Mouse (Mus musculus) heart, postnatal 14 days (tissue): ENCODE data around the gene Met. TPM values are rescaled to one million over a fixed set of nuclear protein-coding genes. Genes with fewer than 3 reads are reported as not detected.

Experiments
- DNase-seq, 2 experiments: peaks; one replicate each; pipeline ENCODE4 v3.0.0; 2021 to 2022
- intact Hi-C: fragments of 180-260 bp; cut with DNase I; formaldehyde crosslinking; loops from one replicate; pipeline ENCODE4 v1.15.1; 2025
- total RNA-seq, 2 experiments: library from RNA; stranded (reverse); gene quantifications; 2 replicates each; pipeline ENCODE4 v1.2.3; 2021

Met gene
- total RNA-seq, 2 experiments from 2014 or later = 2.2 to 2.7 TPM

GRCm38 (mm10) chr6:17542383-17542782 is 78.8 kb downstream of the Met start:
- intact Hi-C loops = loop anchor here (10.0 kb wide), 1 partner anchor 78 kb away; the partner anchor contains the start of gene Met
- no peak for DNase-seq

GRCm38 (mm10) chr6:17545480-17545879 is 81.9 kb downstream of the Met start:
- no peak for DNase-seq
- intact Hi-C loops = loop anchor here (10.0 kb wide), 1 partner anchor 81 kb away; the partner anchor contains the start of gene Met

GRCm38 (mm10) chr6:17546341-17546740 is 82.7 kb downstream of the Met start:
- DNase-seq = no peak
- intact Hi-C loops = loop anchor here (10.0 kb wide), 1 partner anchor 82 kb away; the partner anchor contains the start of gene Met

GRCm38 (mm10) chr6:17546825-17547224 is 83.2 kb downstream of the Met start:
- intact Hi-C loops = loop anchor here (10.0 kb wide), 1 partner anchor 82 kb away; the partner anchor contains the start of gene Met
- DNase-seq = peak; percentile 4 to 11

- DNase-seq = no peak
- intact Hi-C loops = loop anchor here (10.0 kb wide), 1 partner anchor 84 kb away; the partner anchor contains the start of gene Met
These were observed 85.2 kb downstream of the Met start for GRCm38 (mm10) chr6:17548786-17549185.

- intact Hi-C loops = loop anchor here (10.0 kb wide), 1 partner anchor 85 kb away; the partner anchor contains the start of gene Met
- no peak for DNase-seq
These were observed 86.0 kb downstream of the Met start for GRCm38 (mm10) chr6:17549645-17550044.

GRCm38 (mm10) chr6:17554263-17554662 is 90.7 kb downstream of the Met start:
- intact Hi-C loops = no loop called here
- DNase-seq = no peak

- DNase-seq = no peak
- intact Hi-C loops = no loop called here
These were observed 91.2 kb downstream of the Met start for GRCm38 (mm10) chr6:17554757-17555156.

- intact Hi-C loops = no loop called here
- DNase-seq = no peak
These were observed 92.1 kb downstream of the Met start for GRCm38 (mm10) chr6:17555719-17556118.

GRCm38 (mm10) chr6:17559657-17560056 is 96.1 kb downstream of the Met start:
- peak; percentile 21 to 38 for DNase-seq
- intact Hi-C loops = no loop called here

- intact Hi-C loops = no loop called here
- no peak for DNase-seq
These were observed 97.7 kb downstream of the Met start for GRCm38 (mm10) chr6:17561347-17561746.

- DNase-seq = no peak
- intact Hi-C loops = no loop called here
These were observed 98.3 kb downstream of the Met start for GRCm38 (mm10) chr6:17561886-17562285.

GRCm38 (mm10) chr6:17562472-17563088 is 99.0 kb downstream of the Met start:
- intact Hi-C loops = no loop called here

GRCm38 (mm10) chr6:17568702-17569352 is 105.2 kb downstream of the Met start:
- DNase-seq = no peak
- intact Hi-C loops = no loop called here

More at GRCm38 (mm10) chr6:17562472-17563088, 99.0 kb downstream of the Met start:
- DNase-seq = no peak

GRCm38 (mm10) chr6:17573227-17573626 is 109.6 kb downstream of the Met start:
- intact Hi-C loops = no loop called here
- no peak for DNase-seq

GRCm38 (mm10) chr6:17573732-17574131 is 110.1 kb downstream of the Met start:
- intact Hi-C loops = no loop called here
- DNase-seq = no peak

GRCm38 (mm10) chr6:17578092-17578760 is 114.6 kb downstream of the Met start:
- intact Hi-C loops = no loop called here
- DNase-seq = no peak

- no peak for DNase-seq
- intact Hi-C loops = loop anchor here (10.0 kb wide), 1 partner anchor 556 kb away; no protein-coding TSS in a partner anchor
These were observed 116.7 kb downstream of the Met start for GRCm38 (mm10) chr6:17580349-17580748.

GRCm38 (mm10) chr6:17583982-17584381 is 120.4 kb downstream of the Met start:
- intact Hi-C loops = loop anchor here (10.0 kb wide), 1 partner anchor 559 kb away; no protein-coding TSS in a partner anchor
- peak; percentile 62 to 70 for DNase-seq

GRCm38 (mm10) chr6:17589049-17589952 is 125.7 kb downstream of the Met start:
- intact Hi-C loops = loop anchor here (1.0 to 10.0 kb wide), 4 partner anchors 126 to 564 kb away; partner anchors contain the start of gene Met
- peak; percentile 79 to 89 for DNase-seq
